Mouse (Mus musculus): ENCODE results near the gene Rps6ka5.

DNA sequence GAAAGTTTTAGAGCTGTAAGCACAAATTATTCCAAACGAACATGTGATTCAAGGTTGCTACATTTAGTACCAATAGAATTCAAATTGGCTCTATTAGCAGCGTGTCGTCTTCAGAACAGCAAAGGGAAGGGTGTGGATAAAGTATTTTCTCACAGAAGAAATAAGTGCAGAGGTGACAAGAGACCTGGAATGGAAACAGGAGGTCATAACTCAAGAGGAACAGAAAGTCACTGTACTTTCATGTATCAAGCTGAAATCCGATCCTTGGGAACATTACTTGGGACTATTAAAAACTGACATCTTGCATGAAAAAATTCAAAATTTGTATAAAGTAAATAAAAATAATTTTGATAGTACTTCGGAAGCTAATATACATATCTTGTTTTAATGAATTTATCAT lies 36.3 kb downstream of the Rps6ka5 start:
- TF ChIP-seq CTCF (conservative IDR thresholded peaks at IDR 0.05; ENCODE audit: insufficient read depth, insufficient read length, low read depth, low read length) (no peak), POLR2A (IDR thresholded peaks at IDR 0.05; ENCODE audit: low read depth, low read length) (no peak)

All from kidney, adult 2 months (tissue).